Mouse (Mus musculus): Measurements from ENCODE around the gene Clstn2. TPM values are rescaled to one million over a fixed set of nuclear protein-coding genes. Genes with fewer than 3 reads are reported as not detected.

Gene Clstn2
- total and polyA plus RNA-seq, 2 experiments from 2014 or later: 10.1 to 51.6 TPM

GRCm38 (mm10) chr9:98031898-98032572, 946 bp downstream of the Clstn2 start:
- no peaks in the 10 kb centered on the region for H3K9me3 ChIP-seq (ENCODE audit: low read length)
- DNase-seq (ENCODE audit: low spot score) (peak; percentile 45), ATAC-seq (no peak)
- H3K4me1 ChIP-seq (ENCODE audit: insufficient read depth, low read length): no peaks in the 10 kb centered on the region; the same call in 1 of the 2 replicates
- peak overlapping the region; percentile 92 for H3K4me2 ChIP-seq (ENCODE audit: low read depth, low read length)
- WGBS: 1% methylated on average over 31 of the region's 31 CpGs
- peak overlapping the region; percentile 53 for H3K9ac ChIP-seq (replicated peaks; ENCODE audit: low read length)
- H3K27me3 ChIP-seq (ENCODE audit: insufficient read depth, low read length): peaks cover 3% of the 10 kb centered on the region
- H3K27ac ChIP-seq: no peak overlapping the region
- TF ChIP-seq CTCF (IDR thresholded peaks at IDR 0.05; ENCODE audit: low read depth): no peak
- peak overlapping the region; percentile 64 for H3K4me3 ChIP-seq (ENCODE audit: low read length)
- H3K36me3 ChIP-seq (ENCODE audit: insufficient read depth, low read length): no peaks in the 10 kb centered on the region

- TF ChIP-seq CTCF (IDR thresholded peaks at IDR 0.05; ENCODE audit: low read depth): peak; percentile 71
- H3K4me3 ChIP-seq (ENCODE audit: low read length): no peak overlapping the region
- no peaks in the 10 kb centered on the region for H3K9me3 ChIP-seq (ENCODE audit: low read length)
- no peak overlapping the region for H3K27ac ChIP-seq
- H3K4me2 ChIP-seq (ENCODE audit: low read depth, low read length): peak overlapping the region; percentile 92
- no peak overlapping the region for H3K9ac ChIP-seq (replicated peaks; ENCODE audit: low read length)
- WGBS: 13% methylated on average over 2 of the region's 2 CpGs
- H3K4me1 ChIP-seq (ENCODE audit: insufficient read depth, low read length): no peaks in the 10 kb centered on the region; the same call in 1 of the 2 replicates
- DNase-seq (ENCODE audit: low spot score) (peak; percentile 49), ATAC-seq (no peak)
- H3K27me3 ChIP-seq (ENCODE audit: insufficient read depth, low read length): peaks cover 3% of the 10 kb centered on the region
- no peaks in the 10 kb centered on the region for H3K36me3 ChIP-seq (ENCODE audit: insufficient read depth, low read length)
Observed at GRCm38 (mm10) chr9:98030715-98031114, 2.3 kb downstream of the Clstn2 start.

GRCm38 (mm10) chr9:98025548-98025947, 7.4 kb downstream of the Clstn2 start:
- H3K4me3 ChIP-seq (ENCODE audit: low read length): no peak overlapping the region
- ATAC-seq (no peak), DNase-seq (ENCODE audit: low spot score) (no peak)
- H3K9ac ChIP-seq (replicated peaks; ENCODE audit: low read length): no peak overlapping the region
- H3K27me3 ChIP-seq (ENCODE audit: insufficient read depth, low read length): no peaks in the 10 kb centered on the region; the same call in 1 of the 2 replicates
- H3K4me1 ChIP-seq (ENCODE audit: insufficient read depth, low read length): no peaks in the 10 kb centered on the region
- no peak overlapping the region for H3K4me2 ChIP-seq (ENCODE audit: low read depth, low read length)
- no peak for TF ChIP-seq CTCF (IDR thresholded peaks at IDR 0.05; ENCODE audit: low read depth)
- H3K27ac ChIP-seq: no peak overlapping the region
- no peaks in the 10 kb centered on the region for H3K36me3 ChIP-seq (ENCODE audit: insufficient read depth, low read length)
- H3K9me3 ChIP-seq (ENCODE audit: low read length): no peaks in the 10 kb centered on the region
- WGBS: 83% methylated on average over 3 of the region's 3 CpGs

GRCm38 (mm10) chr9:98023069-98023468, 9.9 kb downstream of the Clstn2 start:
- Histone ChIP-seq H3K27ac (no peak overlapping the region), H3K9ac (replicated peaks; ENCODE audit: low read length) (no peak overlapping the region), H3K4me2 (ENCODE audit: low read depth, low read length) (no peak overlapping the region), H3K4me1 (ENCODE audit: insufficient read depth, low read length) (no peaks in the 10 kb centered on the region), H3K4me3 (ENCODE audit: low read length) (no peak overlapping the region), H3K9me3 (ENCODE audit: low read length) (no peaks in the 10 kb centered on the region), H3K36me3 (ENCODE audit: insufficient read depth, low read length) (no peaks in the 10 kb centered on the region), H3K27me3 (ENCODE audit: insufficient read depth, low read length) (no peaks in the 10 kb centered on the region; the same call in 1 of the 2 replicates)
- 78% methylated on average over 11 of the region's 11 CpGs for WGBS
- no peak for DNase-seq (ENCODE audit: low spot score)
- ATAC-seq: no peak
- no peak for TF ChIP-seq CTCF (IDR thresholded peaks at IDR 0.05; ENCODE audit: low read depth)

DNA sequence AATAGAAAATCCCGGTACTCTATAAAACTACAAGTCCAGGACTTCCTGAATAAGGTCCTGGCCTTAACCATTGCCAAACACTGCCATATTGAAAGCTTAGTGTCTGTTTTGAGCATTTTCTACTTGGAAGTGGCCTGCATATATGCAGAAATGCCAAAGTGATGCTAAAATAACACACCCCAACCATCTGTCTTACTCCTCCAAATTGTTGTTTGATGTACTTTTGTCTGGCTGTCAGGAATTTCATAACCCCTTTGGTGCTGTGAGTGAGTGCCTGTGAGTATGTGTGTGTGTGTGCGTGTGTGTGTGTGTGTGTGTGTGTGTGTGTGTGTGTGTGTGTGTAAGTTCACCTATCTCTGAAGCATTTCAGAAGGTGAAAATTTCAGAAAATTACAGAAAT, 13.1 kb downstream of the Clstn2 start:
- Histone ChIP-seq H3K4me1 (ENCODE audit: insufficient read depth, low read length) (no peaks in the 10 kb centered on the region), H3K9ac (replicated peaks; ENCODE audit: low read length) (no peak overlapping the region), H3K27me3 (ENCODE audit: insufficient read depth, low read length) (no peaks in the 10 kb centered on the region), H3K4me2 (ENCODE audit: low read depth, low read length) (no peak overlapping the region), H3K36me3 (ENCODE audit: insufficient read depth, low read length) (no peaks in the 10 kb centered on the region), H3K27ac (no peak overlapping the region), H3K4me3 (ENCODE audit: low read length) (no peak overlapping the region), H3K9me3 (ENCODE audit: low read length) (no peaks in the 10 kb centered on the region)
- DNase-seq (ENCODE audit: low spot score) (no peak), ATAC-seq (no peak)
- WGBS: 95% methylated on average over 2 of the region's 2 CpGs
- no peak for TF ChIP-seq CTCF (IDR thresholded peaks at IDR 0.05; ENCODE audit: low read depth)

DNA sequence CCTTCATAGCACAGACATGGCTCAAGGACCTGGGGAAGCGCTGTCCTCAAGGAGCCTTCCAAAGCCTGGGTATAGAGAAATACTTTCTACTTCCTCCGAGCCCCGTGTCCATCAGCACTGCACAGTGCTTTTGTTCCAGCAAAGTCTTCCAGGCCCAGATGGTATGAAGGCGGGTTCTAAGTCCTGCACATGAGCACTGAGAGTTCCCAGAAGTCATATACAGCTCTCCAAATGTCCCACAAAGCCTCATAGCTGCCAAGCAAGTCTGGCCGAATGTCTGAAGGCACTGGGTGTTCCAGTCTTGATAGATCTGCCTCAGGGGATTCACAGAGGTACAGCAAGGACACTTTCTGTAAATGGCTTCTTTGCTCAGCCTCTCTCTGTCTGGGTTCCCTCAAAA, 14.3 kb downstream of the Clstn2 start:
- Histone ChIP-seq H3K27ac (no peak overlapping the region), H3K4me3 (ENCODE audit: low read length) (no peak overlapping the region), H3K27me3 (ENCODE audit: insufficient read depth, low read length) (no peaks in the 10 kb centered on the region), H3K9ac (replicated peaks; ENCODE audit: low read length) (no peak overlapping the region), H3K36me3 (ENCODE audit: insufficient read depth, low read length) (no peaks in the 10 kb centered on the region), H3K4me1 (ENCODE audit: insufficient read depth, low read length) (no peaks in the 10 kb centered on the region), H3K9me3 (ENCODE audit: low read length) (no peaks in the 10 kb centered on the region), H3K4me2 (ENCODE audit: low read depth, low read length) (no peak overlapping the region)
- 92% methylated on average over 5 of the region's 5 CpGs for WGBS
- no peak for TF ChIP-seq CTCF (IDR thresholded peaks at IDR 0.05; ENCODE audit: low read depth)
- DNase-seq (ENCODE audit: low spot score): no peak
- ATAC-seq: no peak

- WGBS: 75% methylated on average over 5 of the region's 5 CpGs
- ATAC-seq (no peak), DNase-seq (ENCODE audit: low spot score) (peak; percentile 33)
- H3K4me2 ChIP-seq (ENCODE audit: low read depth, low read length): no peak overlapping the region
- H3K27me3 ChIP-seq (ENCODE audit: insufficient read depth, low read length): no peaks in the 10 kb centered on the region
- no peak overlapping the region for H3K4me3 ChIP-seq (ENCODE audit: low read length)
- H3K4me1 ChIP-seq (ENCODE audit: insufficient read depth, low read length): no peaks in the 10 kb centered on the region
- peak; percentile 51 for TF ChIP-seq CTCF (IDR thresholded peaks at IDR 0.05; ENCODE audit: low read depth)
- no peak overlapping the region for H3K27ac ChIP-seq
- H3K9me3 ChIP-seq (ENCODE audit: low read length): no peaks in the 10 kb centered on the region
- no peak overlapping the region for H3K9ac ChIP-seq (replicated peaks; ENCODE audit: low read length)
- H3K36me3 ChIP-seq (ENCODE audit: insufficient read depth, low read length): no peaks in the 10 kb centered on the region
Observed at GRCm38 (mm10) chr9:98016576-98016975, 16.4 kb downstream of the Clstn2 start.
